ENCODE assay signal across 22 mouse cellular contexts in the genomic region with DNA sequence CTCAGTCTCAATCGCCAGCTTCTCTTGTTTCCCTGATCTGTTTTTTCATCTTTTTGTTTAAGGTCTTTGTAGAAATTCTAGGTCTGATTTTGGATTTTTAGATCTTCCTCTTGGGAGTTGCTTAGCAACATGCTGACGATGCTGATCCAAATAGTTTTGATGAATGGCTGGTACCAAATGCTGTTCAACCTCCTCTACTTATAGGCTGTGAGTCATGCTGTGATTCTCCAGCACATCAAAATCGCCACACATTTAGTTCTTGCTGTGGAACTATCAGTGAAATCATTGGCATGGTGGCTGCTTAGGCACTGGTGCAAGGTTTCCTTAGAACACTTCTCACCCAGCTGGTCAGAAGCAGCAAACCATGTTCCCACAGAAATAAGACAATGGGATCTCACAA. TPM values are rescaled to one million over a fixed set of nuclear protein-coding genes. Genes with fewer than 3 reads are reported as not detected.
DNase-seq lines count a peak whose midpoint lies in the region.
"Had no signal": no experiment of that assay in that cellular context is flagged by ENCODE, and none has a peak within 500 bp of the region (broad histone marks: within the 10 kb centered on the region; RNA-seq: fewer than 3 reads in every experiment).

No protein-coding gene starts in this region.

- intact Hi-C loops in left cerebral cortex, postnatal 14 days (cut with DNase I), result no loop called here

- DNase-seq in right cerebral cortex, adult 18-20 months, result peak; percentile 44
- no peak for DNase-seq in right cerebral cortex, postnatal 14 days
- DNase-seq in left cerebral cortex, adult 18-20 months (ENCODE audit: low spot score in 2 of 2), result peak; percentile 9 to 20
- peak; percentile 11 to 18 for DNase-seq in left cerebral cortex, postnatal 14 days (ENCODE audit: low spot score in 2 of 2)
- peak; percentile 4 for DNase-seq in right cerebral cortex, postnatal 25 days
- no peak for DNase-seq in adrenal gland, postnatal 36 days
- no peak for DNase-seq in T-cell, adult 2 months (ENCODE audit: low spot score)
- no peak for DNase-seq in urinary bladder, postnatal 25 days (ENCODE audit: low spot score)
- DNase-seq: adrenal gland, adult 8-10 months; adrenal gland, postnatal 25 days; cerebellum, adult 11 months; cerebellum, adult 2 months; cerebellum, adult 9-11 months; cerebellum, postnatal 25 days; gastrocnemius, adult 2 months; gastrocnemius, postnatal 14 days; heart, adult 18-20 months; heart, postnatal 10 days; heart, postnatal 36 days had no signal

RNA-seq across cellular contexts. Expression of a gene that starts 15.0 kb away (rescaled TPM):
- total RNA-seq in left cerebral cortex, adult 18-20 months (2021), result not detected
- not detected for total RNA-seq in left cerebral cortex, postnatal 14 days (2021)
- not detected for total RNA-seq in adrenal gland, postnatal 36 days (2021)
- total RNA-seq: adrenal gland, adult 8-10 months; adrenal gland, postnatal 25 days; common myeloid progenitor, adult 5-6 weeks; gastrocnemius, adult 2 months; gastrocnemius, postnatal 14 days; heart, adult 18-20 months; heart, postnatal 10 days; heart, postnatal 36 days; hindbrain, postnatal 0 days; MEL had no signal

RNA-seq across cellular contexts. Expression of a gene that starts 37.0 kb away (rescaled TPM):
- 10 to 100 TPM; 17.4 to 19.0 TPM for total RNA-seq in left cerebral cortex, adult 18-20 months (2021)
- total RNA-seq in left cerebral cortex, postnatal 14 days (2021), result 10 to 100 TPM; 16.7 to 17.1 TPM
- 1 to 10 TPM; 2.5 to 3.0 TPM for total RNA-seq in adrenal gland, postnatal 36 days (2021)
- total RNA-seq: MEL had no signal

Comparison
In these comparisons a context has a peak if more than half of its experiments do, and no peak if none do; other contexts are left out.
1. DNase-seq: peak in right cerebral cortex, adult 18-20 months (single experiment), left cerebral cortex, adult 18-20 months (2 of 2), left cerebral cortex, postnatal 14 days (2 of 2) and right cerebral cortex, postnatal 25 days (single experiment); none in right cerebral cortex, postnatal 14 days (single experiment), adrenal gland, postnatal 36 days (0 of 2), T-cell, adult 2 months (single experiment) and urinary bladder, postnatal 25 days (single experiment).
2. RNA of a gene that starts 37.0 kb away (total RNA-seq): 17.4 to 19.0 TPM in left cerebral cortex, adult 18-20 months and 16.7 to 17.1 TPM in left cerebral cortex, postnatal 14 days; 2.5 to 3.0 TPM in adrenal gland, postnatal 36 days; every median in the first group is over 4 times any median in the second.